ENCODE assay signal across 12 mouse cellular contexts in genomic region chr11:120206069-120206668, GRCm38 (mm10). TPM values are rescaled to one million over a fixed set of nuclear protein-coding genes. Genes with fewer than 3 reads are reported as not detected.
DNase-seq lines count a peak whose midpoint lies in the region; ATAC-seq and TF ChIP-seq lines count a peak whose summit lies in the region.
"Had no signal": no experiment of that assay in that cellular context is flagged by ENCODE, and none has a peak within 500 bp of the region (broad histone marks: within the 10 kb centered on the region; RNA-seq: fewer than 3 reads in every experiment).

No protein-coding gene starts in this region.

- no peaks in the 10 kb centered on the region for H3K9me3 ChIP-seq in liver, embryonic 12.5 days (replicated peaks)
- H3K9me3 ChIP-seq in heart, embryonic 16.5 days (replicated peaks; ENCODE audit: control insufficient read depth, low read length), result no peaks in the 10 kb centered on the region
- H3K9me3 ChIP-seq: hindbrain, embryonic 15.5 days; limb, embryonic 13.5 days had no signal

- no peaks in the 10 kb centered on the region for H3K36me3 ChIP-seq in liver, adult 2 months (ENCODE audit: control insufficient read depth, insufficient read depth, low read length)
- H3K36me3 ChIP-seq in liver, embryonic 12.5 days, result no peaks in the 10 kb centered on the region
- no peaks in the 10 kb centered on the region for H3K36me3 ChIP-seq in heart, embryonic 16.5 days (ENCODE audit: control insufficient read depth, insufficient read depth)
- no peaks in the 10 kb centered on the region for H3K36me3 ChIP-seq in myocyte (ENCODE audit: control insufficient read depth, insufficient read depth)
- H3K36me3 ChIP-seq: hindbrain, embryonic 15.5 days; limb, embryonic 13.5 days had no signal

- intact Hi-C loops in heart, postnatal 14 days (cut with DNase I), result no loop called here

- peak; percentile 26; the same call in 1 of the 2 replicates for TF ChIP-seq CTCF in liver, adult 2 months (IDR thresholded peaks at IDR 0.05; ENCODE audit: low read depth, low read length)

- no peak for ATAC-seq in liver, embryonic 12.5 days
- no peak for ATAC-seq in heart, embryonic 16.5 days (replicated peaks; ENCODE audit: extremely low read depth, insufficient read depth, low FRiP score)

- no peak overlapping the region for H3K27ac ChIP-seq in liver, adult 2 months (replicated peaks; ENCODE audit: insufficient read depth, low read depth, low read length)
- no peak overlapping the region for H3K27ac ChIP-seq in liver, embryonic 12.5 days
- H3K27ac ChIP-seq in heart, embryonic 16.5 days (ENCODE audit: low read length), result peak overlapping the region; percentile 91
- H3K27ac ChIP-seq: hindbrain, embryonic 15.5 days had no signal

- H3K27me3 ChIP-seq in liver, adult 2 months (ENCODE audit: control insufficient read depth, insufficient read depth, low read length), result no peaks in the 10 kb centered on the region
- H3K27me3 ChIP-seq in liver, embryonic 12.5 days (replicated peaks), result peaks cover 20% of the 10 kb centered on the region
- no peaks in the 10 kb centered on the region for H3K27me3 ChIP-seq in heart, embryonic 16.5 days (ENCODE audit: control insufficient read depth, insufficient read depth, low read length)
- no peaks in the 10 kb centered on the region for H3K27me3 ChIP-seq in myocyte (ENCODE audit: control insufficient read depth, insufficient read depth, insufficient read length)
- H3K27me3 ChIP-seq: hindbrain, embryonic 15.5 days; limb, embryonic 13.5 days had no signal

- H3K4me3 ChIP-seq in liver, adult 2 months (ENCODE audit: insufficient read depth, low read depth, low read length), result no peak overlapping the region
- no peak overlapping the region for H3K4me3 ChIP-seq in liver, embryonic 12.5 days
- H3K4me3 ChIP-seq in heart, embryonic 16.5 days (ENCODE audit: low read length), result no peak overlapping the region
- H3K4me3 ChIP-seq in myocyte, result no peak overlapping the region
- H3K4me3 ChIP-seq: hindbrain, embryonic 15.5 days; limb, embryonic 13.5 days had no signal

- DNase-seq in heart, adult 11 months, result peak; percentile 85
- DNase-seq in heart, postnatal 14 days, result no peak
- DNase-seq in liver, adult 2 months (ENCODE audit: extremely low read depth, low read depth, low spot score), result peak; percentile 55
- no peak for DNase-seq in spleen, postnatal 36 days (ENCODE audit: low spot score in 2 of 2)
- DNase-seq in cerebellum, adult 11-12 months, result no peak
- DNase-seq: layer of hippocampus, adult 9-11 months; right cerebral cortex, postnatal 25 days had no signal

- TF ChIP-seq POLR2A in liver, adult 2 months (IDR thresholded peaks at IDR 0.05; ENCODE audit: extremely low read depth, insufficient read depth, low read length), result no peak
- TF ChIP-seq POLR2A in myocyte (IDR thresholded peaks at IDR 0.05; ENCODE audit: insufficient read length, low read depth), result no peak

- no peaks in the 10 kb centered on the region for H3K79me2 ChIP-seq in liver, adult 2 months (ENCODE audit: control insufficient read depth, insufficient read depth, low read length)
- H3K79me2 ChIP-seq in myocyte (ENCODE audit: control insufficient read depth, insufficient read depth), result no peaks in the 10 kb centered on the region

- H3K4me1 ChIP-seq in liver, adult 2 months (ENCODE audit: control insufficient read depth, insufficient read depth, low read length), result peaks cover 2% of the 10 kb centered on the region; the same call in 1 of the 2 replicates
- H3K4me1 ChIP-seq in liver, embryonic 12.5 days, result 0 out of 2 replicates have a peak, but pooled peaks cover 3% of the 10 kb centered on the region
- H3K4me1 ChIP-seq in heart, embryonic 16.5 days (ENCODE audit: control insufficient read depth, insufficient read depth, low read length), result peaks cover 23% of the 10 kb centered on the region
- H3K4me1 ChIP-seq: limb, embryonic 13.5 days had no signal

- H3K9ac ChIP-seq in liver, adult 2 months (ENCODE audit: low read depth, low read length), result no peak overlapping the region
- H3K9ac ChIP-seq in liver, embryonic 12.5 days, result no peak overlapping the region
- H3K9ac ChIP-seq in heart, embryonic 16.5 days (ENCODE audit: low read length), result peak overlapping the region; percentile 62
- H3K9ac ChIP-seq: hindbrain, embryonic 15.5 days; limb, embryonic 13.5 days had no signal

- WGBS in liver, adult 2 months, result 24% methylated on average over 9 of the region's 9 CpGs
- 57% methylated on average over 9 of the region's 9 CpGs for WGBS in liver, embryonic 12.5 days (ENCODE audit: insufficient replicate concordance)
- 49% methylated on average over 9 of the region's 9 CpGs for WGBS in heart, embryonic 16.5 days

- H3ac ChIP-seq in myocyte (ENCODE audit: control insufficient read depth, insufficient read length), result no peak overlapping the region

- no peak overlapping the region for H3K4me2 ChIP-seq in liver, embryonic 12.5 days
- H3K4me2 ChIP-seq in heart, embryonic 16.5 days (ENCODE audit: low read depth, low read length), result peak overlapping the region; percentile 51
- H3K4me2 ChIP-seq in myocyte (ENCODE audit: low read depth), result peak overlapping the region; percentile 41
- H3K4me2 ChIP-seq: hindbrain, embryonic 15.5 days; limb, embryonic 13.5 days had no signal

TF ChIP-seq in myocyte, 11 proteins besides CTCF, POLR2A, EP300 and RAD21:
- no peak for TF ChIP-seq MYOD1 (IDR thresholded peaks at IDR 0.05; ENCODE audit: control insufficient read depth in 1 of 3, insufficient read length in 2 of 3, low read depth in 2 of 3)
- TF ChIP-seq REST (IDR thresholded peaks at IDR 0.05; ENCODE audit: insufficient read depth, insufficient read length), result no peak
- TF ChIP-seq SRF (IDR thresholded peaks at IDR 0.05; ENCODE audit: control insufficient read depth, insufficient read length, low read depth), result no peak
- TF ChIP-seq POLR2AphosphoS2 (IDR thresholded peaks at IDR 0.05; ENCODE audit: insufficient read length, low read depth), result no peak
- no peak for TF ChIP-seq USF1 (IDR thresholded peaks at IDR 0.05; ENCODE audit: low read depth)
- no peak for TF ChIP-seq MAX (IDR thresholded peaks at IDR 0.05; ENCODE audit: low read depth)
- TF ChIP-seq MYOG (IDR thresholded peaks at IDR 0.05; ENCODE audit: control insufficient read depth in 1 of 3, insufficient read depth in 1 of 3, insufficient read length in 2 of 3, low read depth in 2 of 3), result no peak
- TF ChIP-seq CEBPB (IDR thresholded peaks at IDR 0.05; ENCODE audit: insufficient read depth, poor library complexity, severe bottlenecking), result peak; percentile 86; the same call in 1 of the 2 replicates

RNA-seq across cellular contexts. Expression of gene Bahcc1, which starts 26.6 kb away (rescaled TPM):
- 10 to 100 TPM in 1 of 2 experiments, 1 to 10 TPM in 1; 7.8 to 10.0 TPM for total RNA-seq in heart, postnatal 14 days (2021)
- total RNA-seq in liver, adult 2 months (2014; rRNA removed), result 1.2 and 1.5 TPM in 2 replicates
- 3.4 and 3.5 TPM in 2 replicates for polyA plus RNA-seq in liver, adult 2 months (2012; rRNA removed)
- polyA plus RNA-seq in liver, embryonic 12.5 days (2016; fragmentation: Nextera tagmentation; extraction: Ambion mirVana), result 3.0 and 3.5 TPM in 2 replicates
- 4.6 and 4.7 TPM in 2 replicates for polyA plus RNA-seq in heart, embryonic 16.5 days (2015; fragmentation: Nextera tagmentation; extraction: Ambion mirVana)
- polyA plus RNA-seq in myocyte (2012; fragmentation: generic; extraction: Trizol), result 6.3 TPM

RNA-seq across cellular contexts. Expression of gene Slc38a10, which starts 55.0 kb away (rescaled TPM):
- total RNA-seq in heart, postnatal 14 days (2021), result 10 to 100 TPM; 78.7 to 83.5 TPM
- total RNA-seq in liver, adult 2 months (2014; rRNA removed), result 41.1 and 47.8 TPM in 2 replicates
- 75.1 and 90.2 TPM in 2 replicates for polyA plus RNA-seq in liver, adult 2 months (2012; rRNA removed)
- polyA plus RNA-seq in liver, embryonic 12.5 days (2016; fragmentation: Nextera tagmentation; extraction: Ambion mirVana), result 54.9 and 55.2 TPM in 2 replicates
- 87.3 and 93.5 TPM in 2 replicates for polyA plus RNA-seq in heart, embryonic 16.5 days (2015; fragmentation: Nextera tagmentation; extraction: Ambion mirVana)
- 97.9 TPM for polyA plus RNA-seq in myocyte (2012; fragmentation: generic; extraction: Trizol)

Comparison
In these comparisons a context has a peak if more than half of its experiments do, and no peak if none do; other contexts are left out.
1. DNase-seq: peak in heart, adult 11 months (single experiment) and liver, adult 2 months (single experiment); none in heart, postnatal 14 days (0 of 2), spleen, postnatal 36 days (0 of 2) and cerebellum, adult 11-12 months (single experiment).